Mouse (Mus musculus): ENCODE data around the gene Slc15a1.

DNA sequence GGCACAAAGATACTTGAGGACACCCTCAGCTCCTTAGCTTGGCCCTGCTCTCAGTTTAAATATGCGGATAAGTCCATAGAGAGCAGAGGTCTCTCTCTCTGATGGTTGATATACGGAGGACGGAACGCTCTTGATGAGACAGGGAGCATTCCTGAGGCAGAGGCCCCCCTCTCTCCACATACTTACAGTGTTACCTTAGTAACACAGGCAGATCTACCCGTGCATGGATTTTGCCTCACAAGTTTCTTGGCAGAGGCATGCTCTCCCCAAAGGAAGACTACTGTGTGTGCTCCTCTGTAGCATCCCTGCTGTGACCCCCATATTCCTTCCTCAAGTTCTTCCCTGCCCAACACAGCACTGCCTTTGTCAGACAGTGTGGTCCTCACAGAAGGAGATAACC is 42.3 kb downstream of the Slc15a1 start:
- TF ChIP-seq CTCF (IDR thresholded peaks at IDR 0.05; ENCODE audit: borderline replicate concordance, control insufficient read depth, extremely low read depth, insufficient read depth, low read length, poor library complexity) (no peak), POLR2A (IDR thresholded peaks at IDR 0.05; ENCODE audit: control insufficient read depth, extremely low read depth, insufficient read depth, low read length, poor library complexity) (no peak)

Measured in thymus, adult 2 months (tissue).